Mouse (Mus musculus): Measurements from ENCODE around the gene Pinlyp. TPM values are rescaled to one million over a fixed set of nuclear protein-coding genes. Genes with fewer than 3 reads are reported as not detected.

Pinlyp gene
- polyA plus RNA-seq, 1 experiment from 2014 or later: not detected

- Histone ChIP-seq H3K36me3 (ENCODE audit: insufficient read depth) (peaks cover 34% of the 10 kb centered on the region; the same call in 1 of the 2 replicates), H3K4me1 (ENCODE audit: insufficient read depth) (0 out of 2 replicates have a peak, but pooled peaks cover 3% of the 10 kb centered on the region), H3K27ac (ENCODE audit: low read depth) (no peak within 1 kb of the TSS), H3K9me3 (ENCODE audit: low read depth, low read length) (no peaks in the 10 kb centered on the region), H3K27me3 (ENCODE audit: insufficient read depth, low read length) (no peaks in the 10 kb centered on the region), H3K4me3 (ENCODE audit: low read depth, low read length) (no peak within 1 kb of the TSS), H3K9ac (no peak within 1 kb of the TSS), H3K4me2 (no peak within 1 kb of the TSS)
- no peak for ATAC-seq (ENCODE audit: insufficient read depth)
- WGBS: 92% methylated on average over 7 of the region's 7 CpGs
- DNase-seq: no peak
- no peak for TF ChIP-seq CTCF (IDR thresholded peaks at IDR 0.05; ENCODE audit: low read depth)
Measured at GRCm38 (mm10) chr7:24512355-24512754, 33.6 kb downstream of the Pinlyp start, which contains the start of gene AC161166.1. Gene AC161166.1 (minus strand): TSS chr7:24512455.

GRCm38 (mm10) chr7:24507726-24508114, 38.2 kb downstream of the Pinlyp start:
- peak overlapping the region; percentile 99 for H3K27ac ChIP-seq (ENCODE audit: low read depth)
- TF ChIP-seq CTCF (IDR thresholded peaks at IDR 0.05; ENCODE audit: low read depth): no peak
- DNase-seq (no peak), ATAC-seq (ENCODE audit: insufficient read depth) (peak; percentile 9; the same call in 1 of the 2 replicates)
- H3K4me2 ChIP-seq: peak overlapping the region; percentile 89
- H3K36me3 ChIP-seq (ENCODE audit: insufficient read depth): peaks cover 17% of the 10 kb centered on the region; the same call in 1 of the 2 replicates
- H3K27me3 ChIP-seq (ENCODE audit: insufficient read depth, low read length): peaks cover 5% of the 10 kb centered on the region; the same call in 1 of the 2 replicates
- 1% methylated on average over 20 of the region's 20 CpGs for WGBS
- peaks cover 8% of the 10 kb centered on the region; the same call in 1 of the 2 replicates for H3K4me1 ChIP-seq (ENCODE audit: insufficient read depth)
- H3K9me3 ChIP-seq (ENCODE audit: low read depth, low read length): no peaks in the 10 kb centered on the region
- H3K4me3 ChIP-seq (ENCODE audit: low read depth, low read length): peak overlapping the region; percentile 78
- H3K9ac ChIP-seq: peak overlapping the region; percentile 97

- H3K36me3 ChIP-seq (ENCODE audit: insufficient read depth): peaks cover 15% of the 10 kb centered on the region; the same call in 1 of the 2 replicates
- peak within 1 kb of the TSS; percentile 78 for H3K4me3 ChIP-seq (ENCODE audit: low read depth, low read length)
- peak within 1 kb of the TSS; percentile 99 for H3K27ac ChIP-seq (ENCODE audit: low read depth)
- H3K27me3 ChIP-seq (ENCODE audit: insufficient read depth, low read length): peaks cover 5% of the 10 kb centered on the region; the same call in 1 of the 2 replicates
- H3K4me1 ChIP-seq (ENCODE audit: insufficient read depth): peaks cover 8% of the 10 kb centered on the region; the same call in 1 of the 2 replicates
- peak; percentile 92 for ATAC-seq (ENCODE audit: insufficient read depth)
- no peaks in the 10 kb centered on the region for H3K9me3 ChIP-seq (ENCODE audit: low read depth, low read length)
- DNase-seq: peak; percentile 91
- under 1% methylated on average over 84 of the region's 84 CpGs for WGBS
- H3K4me2 ChIP-seq: peak within 1 kb of the TSS; percentile 89
- peak within 1 kb of the TSS; percentile 97 for H3K9ac ChIP-seq
- TF ChIP-seq CTCF (IDR thresholded peaks at IDR 0.05; ENCODE audit: low read depth): no peak
Measured at GRCm38 (mm10) chr7:24506838-24507725, 38.8 kb downstream of the Pinlyp start, which contains the start of gene Zfp428. Gene Zfp428 (plus strand): TSS chr7:24507006.

- ATAC-seq (ENCODE audit: insufficient read depth) (no peak; the same call in 1 of the 2 replicates), DNase-seq (peak; percentile 70)
- Histone ChIP-seq H3K9ac (peak overlapping the region; percentile 97), H3K27me3 (ENCODE audit: insufficient read depth, low read length) (peaks cover 5% of the 10 kb centered on the region; the same call in 1 of the 2 replicates), H3K4me3 (ENCODE audit: low read depth, low read length) (peak overlapping the region; percentile 78), H3K4me2 (peak overlapping the region; percentile 89), H3K36me3 (ENCODE audit: insufficient read depth) (peaks cover 9% of the 10 kb centered on the region; the same call in 1 of the 2 replicates), H3K9me3 (ENCODE audit: low read depth, low read length) (no peaks in the 10 kb centered on the region), H3K4me1 (ENCODE audit: insufficient read depth) (peaks cover 8% of the 10 kb centered on the region; the same call in 1 of the 2 replicates), H3K27ac (ENCODE audit: low read depth) (peak overlapping the region; percentile 99)
- under 1% methylated on average over 12 of the region's 12 CpGs for WGBS
- no peak for TF ChIP-seq CTCF (IDR thresholded peaks at IDR 0.05; ENCODE audit: low read depth)
Measured at GRCm38 (mm10) chr7:24506476-24506837, 39.5 kb downstream of the Pinlyp start.

GRCm38 (mm10) chr7:24506065-24506459, 39.9 kb downstream of the Pinlyp start:
- DNase-seq (no peak), ATAC-seq (ENCODE audit: insufficient read depth) (no peak)
- Histone ChIP-seq H3K9me3 (ENCODE audit: low read depth, low read length) (no peaks in the 10 kb centered on the region), H3K27me3 (ENCODE audit: insufficient read depth, low read length) (peaks cover 8% of the 10 kb centered on the region; the same call in 1 of the 2 replicates), H3K9ac (no peak overlapping the region), H3K36me3 (ENCODE audit: insufficient read depth) (peaks cover 5% of the 10 kb centered on the region; the same call in 1 of the 2 replicates), H3K4me2 (peak overlapping the region; percentile 89), H3K4me3 (ENCODE audit: low read depth, low read length) (peak overlapping the region; percentile 78), H3K27ac (ENCODE audit: low read depth) (peak overlapping the region; percentile 20; the same call in 1 of the 2 replicates), H3K4me1 (ENCODE audit: insufficient read depth) (peaks cover 8% of the 10 kb centered on the region; the same call in 1 of the 2 replicates)
- WGBS: 19% methylated on average over 3 of the region's 3 CpGs
- no peak for TF ChIP-seq CTCF (IDR thresholded peaks at IDR 0.05; ENCODE audit: low read depth)

- Histone ChIP-seq H3K27me3 (ENCODE audit: insufficient read depth, low read length) (peaks cover 14% of the 10 kb centered on the region), H3K4me1 (ENCODE audit: insufficient read depth) (peaks cover 8% of the 10 kb centered on the region; the same call in 1 of the 2 replicates), H3K9ac (peak overlapping the region; percentile 20), H3K36me3 (ENCODE audit: insufficient read depth) (no peaks in the 10 kb centered on the region), H3K4me2 (peak overlapping the region; percentile 89), H3K9me3 (ENCODE audit: low read depth, low read length) (peaks cover 4% of the 10 kb centered on the region; the same call in 1 of the 2 replicates), H3K4me3 (ENCODE audit: low read depth, low read length) (peak overlapping the region; percentile 78; the same call in 1 of the 2 replicates), H3K27ac (ENCODE audit: low read depth) (peak overlapping the region; percentile 20; the same call in 1 of the 2 replicates)
- WGBS: 26% methylated on average over 15 of the region's 15 CpGs
- DNase-seq (no peak), ATAC-seq (ENCODE audit: insufficient read depth) (no peak)
- no peak for TF ChIP-seq CTCF (IDR thresholded peaks at IDR 0.05; ENCODE audit: low read depth)
Measured at GRCm38 (mm10) chr7:24505447-24506064, 40.4 kb downstream of the Pinlyp start.

Measured in lung, embryonic 14.5 days (tissue).